Mouse (Mus musculus) adrenal gland, postnatal 14 days (tissue): Measurements from ENCODE around the gene Fabp3. TPM values are rescaled to one million over a fixed set of nuclear protein-coding genes. Genes with fewer than 3 reads are reported as not detected.

Experiments
- DNase-seq: peaks from one replicate; pipeline ENCODE4 v3.0.0; 2021; ENCODE audit warnings: mixed read lengths
- long read RNA-seq, 2 experiments: library from polyadenylated mRNA; stranded (forward); transcript quantifications; one replicate each; pipeline ENCODE4 v2.0.0; 2021
- total RNA-seq: library from RNA; stranded (reverse); gene quantifications from 2 replicates; pipeline ENCODE4 v1.2.3, GENCODE M21; 2021

Gene Fabp3
- 185 and 345 TPM in 2 replicates for total RNA-seq
- long read RNA-seq, experiment 1, transcript Fabp3-201 (4 exons, 823 nt) = major isoform, 292 of 306 reads
- long read RNA-seq, experiment 1, partial matches to known transcripts = 10 of 306 reads
- long read RNA-seq, experiment 1, other reads (novel, unspliced or antisense) = 4 of 306 reads
- long read RNA-seq, experiment 2, transcript Fabp3-201 (4 exons, 823 nt) = major isoform, 547 of 582 reads
- long read RNA-seq, experiment 2, partial matches to known transcripts = 27 of 582 reads
- long read RNA-seq, experiment 2, other reads (novel, unspliced or antisense) = 8 of 582 reads

GRCm38 (mm10) chr4:130308231-130309081, at the start of gene Fabp3, which contains the start of gene Gm10570:
Gene Fabp3, plus strand, starts transcription at chr4:130308595.
Gene Gm10570, minus strand, starts transcription at chr4:130308674.
- DNase-seq = peak; percentile 42

- peak; percentile 31 for DNase-seq
Measured at GRCm38 (mm10) chr4:130260406-130260805, 48.0 kb upstream of the Fabp3 start.

- no peak for DNase-seq
Measured at GRCm38 (mm10) chr4:130264131-130264530, 44.3 kb upstream of the Fabp3 start.

GRCm38 (mm10) chr4:130264698-130265349, 43.6 kb upstream of the Fabp3 start:
- peak; percentile 78 for DNase-seq

DNA sequence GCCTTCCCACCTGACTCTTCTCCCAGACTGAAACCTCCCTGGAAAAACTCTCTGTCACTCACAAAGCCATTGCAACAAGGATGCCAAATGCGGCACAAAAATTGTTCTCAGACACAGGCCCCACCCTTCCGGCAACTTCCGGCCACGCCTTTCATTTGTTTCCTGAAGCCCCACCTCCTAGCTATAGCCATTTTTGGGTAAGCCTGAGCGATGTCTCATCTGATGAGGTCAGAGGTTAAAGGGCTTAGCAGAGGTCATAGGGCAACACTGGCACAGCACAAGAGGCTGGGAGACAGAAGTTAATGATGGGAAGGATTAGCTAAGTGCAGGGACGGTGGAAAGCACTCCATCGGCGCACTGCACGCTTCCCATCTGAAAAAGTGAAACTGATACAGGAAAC, 41.8 kb upstream of the Fabp3 start:
- no peak for DNase-seq

- no peak for DNase-seq
Measured at GRCm38 (mm10) chr4:130267069-130267468, 41.3 kb upstream of the Fabp3 start.

DNA sequence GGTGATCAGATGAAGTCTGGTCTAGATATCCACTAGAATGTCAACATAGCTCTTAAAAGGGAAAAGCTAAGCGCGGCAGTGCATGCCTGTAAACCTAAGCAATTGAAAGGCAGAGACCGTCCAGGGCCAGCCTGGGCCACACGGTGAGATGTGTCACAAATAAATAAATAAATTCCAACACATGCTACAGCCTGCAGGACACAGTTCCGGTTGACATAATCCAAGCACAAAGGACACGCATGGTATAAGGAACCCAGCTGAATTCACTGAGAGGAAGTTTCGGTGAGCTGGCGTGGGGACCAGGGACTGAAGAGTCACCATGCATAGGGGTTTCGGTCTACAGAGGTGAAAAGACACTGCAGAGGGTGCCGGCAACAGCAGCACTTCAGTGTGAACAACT, 39.7 kb upstream of the Fabp3 start:
- no peak for DNase-seq

GRCm38 (mm10) chr4:130270089-130270488, 38.3 kb upstream of the Fabp3 start:
- DNase-seq = peak; percentile 56

DNA sequence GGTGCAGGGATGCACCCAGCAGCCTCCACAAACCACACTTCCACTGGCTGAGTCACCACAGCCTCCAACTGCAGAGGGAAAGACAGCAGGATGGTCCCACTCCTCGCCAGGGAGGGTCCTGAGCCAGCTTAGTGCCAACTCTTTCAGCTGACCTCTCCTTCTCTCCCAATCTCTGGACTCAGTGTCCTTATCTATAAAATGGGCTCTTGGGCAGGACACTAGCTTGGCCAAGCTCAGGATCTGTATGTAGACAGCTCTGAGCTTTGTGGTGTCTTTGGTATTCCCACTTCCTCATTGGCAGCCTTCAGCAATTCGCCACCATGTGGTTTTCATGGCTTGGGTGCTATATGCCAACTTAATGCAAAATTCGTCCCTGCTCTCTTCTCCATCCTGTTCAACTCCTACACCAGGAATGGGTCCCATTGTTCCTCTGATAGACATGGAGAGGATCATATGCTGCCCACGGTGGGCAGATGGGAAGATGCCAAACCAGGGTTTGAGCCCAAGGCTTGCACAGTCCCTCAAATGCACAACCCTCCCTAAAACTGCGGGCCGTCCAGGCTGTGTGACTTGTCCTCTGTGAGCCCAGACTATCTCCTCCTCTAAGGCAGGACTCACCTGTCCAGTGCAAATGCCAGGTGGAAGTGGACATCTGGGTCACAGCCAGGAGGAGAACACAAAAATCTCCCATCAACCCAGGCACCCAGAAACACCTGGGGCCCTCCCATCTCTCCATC, 37.6 kb upstream of the Fabp3 start:
- DNase-seq = no peak

GRCm38 (mm10) chr4:130273698-130274345, 34.6 kb upstream of the Fabp3 start:
- DNase-seq = peak; percentile 66

GRCm38 (mm10) chr4:130274346-130275015, 33.9 kb upstream of the Fabp3 start:
- no peak for DNase-seq

- no peak for DNase-seq
Measured at GRCm38 (mm10) chr4:130275016-130275822, 33.2 kb upstream of the Fabp3 start.

- no peak for DNase-seq
Measured at GRCm38 (mm10) chr4:130275823-130276105, 32.6 kb upstream of the Fabp3 start.

GRCm38 (mm10) chr4:130276573-130277176, 31.7 kb upstream of the Fabp3 start:
- no peak for DNase-seq

DNA sequence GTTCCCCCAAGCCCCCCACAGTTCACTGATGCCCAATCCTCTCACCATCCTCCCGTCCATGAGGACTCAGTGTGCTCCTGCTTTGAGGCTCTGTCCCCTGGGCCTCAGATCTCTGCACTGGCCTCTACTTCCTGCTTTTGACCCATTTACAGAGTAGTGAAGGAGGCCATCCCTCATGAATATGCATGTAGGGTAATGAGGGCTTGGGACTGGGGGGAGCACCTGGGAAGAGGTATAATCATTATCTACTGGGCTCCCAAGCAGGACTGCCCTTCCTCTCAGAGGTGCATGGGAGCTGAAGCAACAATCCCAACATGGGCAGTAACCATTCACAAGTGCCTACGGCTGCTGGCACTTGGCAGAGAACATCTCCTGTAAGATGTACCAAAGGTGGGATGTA, 29.3 kb upstream of the Fabp3 start, which contains the start of gene Serinc2:
Gene Serinc2 (minus strand): TSS at position 101 of the 400 bp plus-strand sequence.
- no peak for DNase-seq

GRCm38 (mm10) chr4:130282856-130283255, 25.5 kb upstream of the Fabp3 start:
- DNase-seq = no peak

DNA sequence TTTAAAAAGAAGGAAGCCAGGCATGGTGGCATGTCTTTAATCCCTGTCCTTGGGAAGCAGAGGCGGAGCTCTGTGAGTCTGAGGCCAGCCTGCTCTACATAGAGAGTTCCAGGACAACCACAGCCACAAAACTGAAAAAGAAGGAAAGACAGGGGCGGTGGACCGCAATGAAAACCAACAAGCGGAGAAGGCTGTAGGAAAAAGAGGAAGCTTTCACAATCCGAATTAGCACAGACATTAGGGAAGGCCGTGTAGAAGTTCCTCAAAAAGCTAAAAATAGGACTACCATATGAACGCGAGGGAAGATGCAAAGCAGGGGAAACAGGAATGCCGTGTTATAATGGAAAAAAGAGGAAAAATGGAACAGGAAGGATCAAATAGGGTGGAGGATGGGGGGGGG, 24.6 kb upstream of the Fabp3 start:
- DNase-seq = no peak

GRCm38 (mm10) chr4:130286531-130286930, 21.9 kb upstream of the Fabp3 start:
- DNase-seq = no peak

DNA sequence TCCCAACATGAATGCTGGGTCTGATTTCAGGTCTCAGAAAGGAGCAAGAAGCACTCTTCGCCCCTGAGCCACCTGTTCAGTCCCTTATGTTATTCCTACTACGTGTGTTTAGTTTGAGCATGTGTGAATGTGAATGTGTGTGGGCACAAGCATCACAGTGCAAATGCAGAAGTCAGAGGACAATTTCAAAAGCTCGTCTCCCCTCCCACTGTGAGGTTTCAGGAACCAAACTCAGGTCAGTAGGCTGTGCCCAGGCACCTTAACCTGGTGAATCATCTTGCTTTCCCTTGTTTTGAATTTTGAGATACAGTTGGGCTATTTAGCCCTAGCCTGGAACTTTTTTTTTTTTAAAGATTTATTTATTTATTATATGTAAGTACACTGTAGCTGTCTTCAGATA, 18.6 kb upstream of the Fabp3 start:
- no peak for DNase-seq

DNA sequence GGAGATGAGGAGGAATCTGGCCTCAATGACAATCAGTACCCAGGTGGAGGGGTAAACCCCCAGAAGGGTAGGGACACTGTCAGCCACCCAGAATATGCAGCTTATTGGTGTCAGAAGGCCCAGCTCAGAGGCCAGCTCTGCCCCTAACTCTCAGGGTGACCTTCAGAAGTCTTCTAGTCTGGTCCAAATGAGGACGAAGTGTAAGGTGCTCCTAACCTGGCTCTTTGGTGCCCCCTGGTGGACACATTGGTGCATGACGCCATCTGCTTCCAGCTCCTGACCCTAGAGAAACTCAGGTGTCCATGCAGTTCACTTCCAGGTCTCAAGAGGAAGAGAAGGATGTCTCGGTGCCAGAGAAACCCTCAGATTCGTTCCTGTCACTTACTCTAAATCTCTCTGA, 16.1 kb upstream of the Fabp3 start:
- DNase-seq = peak; percentile 86
